Mouse (Mus musculus) CH12.LX (cell line): ENCODE measurements around the gene Mef2a. TPM values are rescaled to one million over a fixed set of nuclear protein-coding genes. Genes with fewer than 3 reads are reported as not detected.
"Not testable (repeated sequence)": the region's sequence is repeated elsewhere in the genome, so short reads cannot be mapped to it uniquely, and the experiment has no call there.

ENCODE experiments used
- DNase-seq: peaks from one replicate; pipeline ENCODE4 v3.0.0-alpha.2; 2013; ENCODE audit errors: extremely low read depth
- H3K27ac ChIP-seq: 2 replicates; pipeline ENCODE4 v1.5.1; 2012; ENCODE audit warnings: low read depth, mild to moderate bottlenecking, control low read depth, moderate library complexity; ENCODE audit not compliant: insufficient read depth
- H3K27me3 ChIP-seq: replicated peaks from 2 replicates; pipeline ENCODE3; 2012; ENCODE audit warnings: inconsistent platforms
- H3K36me3 ChIP-seq, 2 experiments: replicated peaks in 1 of 2; 2 replicates each; pipeline versions ENCODE3 to v1.6.1; 2012; ENCODE audit warnings: inconsistent platforms in 1 of 2, low read length in 1 of 2, mild to moderate bottlenecking in 1 of 2, mixed read lengths in 1 of 2, moderate library complexity in 1 of 2; ENCODE audit not compliant: control insufficient read depth in 1 of 2, insufficient read depth in 1 of 2
- H3K4me1 ChIP-seq, 2 experiments: 2 replicates each; pipeline ENCODE4 v1.6.1; 2012; ENCODE audit warnings: inconsistent platforms in 1 of 2, moderate library complexity in 1 of 2; ENCODE audit not compliant: insufficient read depth in 2 of 2, control insufficient read depth in 1 of 2
- H3K4me2 ChIP-seq: 2 replicates; pipeline ENCODE4 v1.6.1; 2012; ENCODE audit warnings: low read depth, mild to moderate bottlenecking, control low read depth; ENCODE audit not compliant: poor library complexity, insufficient read depth, severe bottlenecking
- H3K4me3 ChIP-seq, 3 experiments: fragments of 150-350 bp in 1 of 3; sonication (generic) in 1 of 3; replicated peaks in 1 of 3; 2 replicates each; pipeline versions ENCODE3 to v1.5.1; 2011 to 2012; ENCODE audit warnings: low read depth in 2 of 3, low read length in 2 of 3, mild to moderate bottlenecking in 2 of 3, moderate library complexity in 2 of 3, control low read depth in 1 of 3, improper control_type of control experiment in 1 of 3, inconsistent platforms in 1 of 3, mixed read lengths in 1 of 3; ENCODE audit not compliant: poor library complexity in 1 of 3
- H3K79me2 ChIP-seq: replicated peaks from 2 replicates; pipeline ENCODE4 v1.6.1; 2012; ENCODE audit warnings: mild to moderate bottlenecking, moderate library complexity; ENCODE audit not compliant: control insufficient read depth, poor library complexity, insufficient read depth, severe bottlenecking; ENCODE audit errors: extremely low read depth
- H3K9ac ChIP-seq: 2 replicates; pipeline ENCODE4 v1.6.1; 2012; ENCODE audit warnings: low read depth, mild to moderate bottlenecking, control low read depth, moderate library complexity; ENCODE audit not compliant: insufficient read depth
- H3K9me3 ChIP-seq: replicated peaks from 2 replicates; pipeline ENCODE3; 2012; ENCODE audit warnings: low read length, inconsistent platforms, mixed read lengths
- BHLHE40 ChIP-seq: IDR thresholded peaks from 2 replicates; pipeline ENCODE4 v1.6.1; 2011; ENCODE audit warnings: mild to moderate bottlenecking, low read depth, low read length, improper control_type of control experiment
- GABPA ChIP-seq: IDR thresholded peaks from 2 replicates; pipeline ENCODE4 v1.6.1; 2012; ENCODE audit warnings: low read depth, low read length, improper control_type of control experiment, inconsistent platforms; ENCODE audit not compliant: insufficient replicate concordance
- JUN ChIP-seq: IDR thresholded peaks from 2 replicates; pipeline ENCODE4 v1.6.1; 2011; ENCODE audit warnings: low read depth, mild to moderate bottlenecking, low read length, improper control_type of control experiment, moderate library complexity; ENCODE audit not compliant: insufficient read depth
- MAZ ChIP-seq: IDR thresholded peaks from 2 replicates; pipeline ENCODE4 v1.6.1; 2012; ENCODE audit warnings: low read depth, mild to moderate bottlenecking, inconsistent platforms, low read length, improper control_type of control experiment, moderate library complexity
- MYC ChIP-seq: IDR thresholded peaks from 2 replicates; pipeline ENCODE4 v1.6.1; 2011; ENCODE audit warnings: low read depth, mild to moderate bottlenecking, improper control_type of control experiment, low read length
- POLR2A ChIP-seq: IDR thresholded peaks from 2 replicates; pipeline ENCODE4 v1.6.1; 2011; ENCODE audit warnings: low read depth, mild to moderate bottlenecking, improper control_type of control experiment, low read length
- POLR2AphosphoS2 ChIP-seq: IDR thresholded peaks from 2 replicates; pipeline ENCODE4 v1.6.1; 2011; ENCODE audit warnings: low read depth, low read length, improper control_type of control experiment
- RAD21 ChIP-seq: IDR thresholded peaks from 2 replicates; pipeline ENCODE4 v1.6.1; 2011; ENCODE audit warnings: low read depth, mild to moderate bottlenecking, low read length, improper control_type of control experiment, moderate library complexity
- RCOR1 ChIP-seq: conservative IDR thresholded peaks from 2 replicates; pipeline ENCODE4 v1.6.1; 2012; ENCODE audit warnings: low read depth, mild to moderate bottlenecking, inconsistent platforms, low read length, improper control_type of control experiment
- SIN3A ChIP-seq: IDR thresholded peaks from 2 replicates; pipeline ENCODE4 v1.6.1; 2012; ENCODE audit warnings: low read length, improper control_type of control experiment, inconsistent platforms
- USF1 ChIP-seq: IDR thresholded peaks from 2 replicates; pipeline ENCODE4 v1.6.1; 2014; ENCODE audit warnings: low read depth, mild to moderate bottlenecking, inconsistent platforms, low read length, improper control_type of control experiment
- USF2 ChIP-seq: conservative IDR thresholded peaks from 2 replicates; pipeline ENCODE4 v1.6.1; 2011; ENCODE audit warnings: low read depth, low read length, improper control_type of control experiment
- ZC3H11A ChIP-seq: IDR thresholded peaks from 2 replicates; pipeline ENCODE4 v1.6.1; 2012; ENCODE audit warnings: low read depth, mild to moderate bottlenecking, inconsistent platforms, low read length, improper control_type of control experiment
- ZNF384 ChIP-seq: IDR thresholded peaks from 2 replicates; pipeline ENCODE4 v1.6.1; 2012; ENCODE audit warnings: low read depth, low read length, improper control_type of control experiment, inconsistent platforms
- dilution Hi-C: fragments of 300-500 bp; cut with MboI; formaldehyde crosslinking; loops from 2 replicates; pipeline ENCODE4 v1.14.3; 2020; ENCODE audit warnings: low sequenced_read_pairs; ENCODE audit not compliant: extremely low pct_unique_long_range_greater_than_20kb, extremely low pct_ligation_motif_present
- in situ Hi-C: fragments of 300-500 bp; cut with MboI; formaldehyde crosslinking; loops from 3 replicates; pipeline ENCODE4 v1.14.3; 2019; ENCODE audit warnings: low sequenced_read_pairs, low pct_ligation_motif_present, low pct_unique_long_range_greater_than_20kb, mixed read lengths
- polyA plus RNA-seq: library from polyadenylated mRNA; unstranded; fragments of >175 nt; gene quantifications from 2 replicates; pipeline ENCODE4 v1.2.1, GENCODE M21; 2012; ENCODE audit warnings: low read depth; ENCODE audit not compliant: insufficient read length
- total RNA-seq, 2 experiments: library from RNA; depleted of rRNA; stranded (reverse); fragments of 300-350 nt in 1 of 2; fragments of >200 nt in 1 of 2; gene quantifications; 2 replicates each; pipeline ENCODE4 v1.2.3; 2012 to 2014

The Mef2a gene
- total and polyA plus RNA-seq, 3 experiments: 40.1 to 100 (median 42.2) TPM

DNA sequence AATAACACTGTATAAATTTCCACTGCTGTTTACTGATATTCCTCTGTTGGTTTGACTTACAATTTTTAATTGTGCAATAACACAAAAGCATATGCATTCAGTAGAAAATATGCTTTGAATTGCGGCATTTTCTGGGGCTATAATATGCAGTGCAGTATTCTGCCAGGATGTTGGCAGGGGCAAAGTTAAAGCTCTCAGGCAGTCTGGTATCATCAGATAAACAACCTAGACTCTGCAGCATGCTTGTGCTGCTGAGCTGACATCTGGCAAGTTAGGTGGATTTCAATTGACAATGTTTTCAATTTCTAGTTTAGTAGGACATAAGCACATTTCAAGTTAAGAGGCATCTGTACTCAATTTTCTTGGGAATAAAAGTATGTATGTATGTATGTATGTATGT lies 81.3 kb downstream of the Mef2a start:
- H3K36me3 ChIP-seq: peaks cover 16 to 66% of the 10 kb centered on the region in 2 experiments
- DNase-seq: no peak

DNA sequence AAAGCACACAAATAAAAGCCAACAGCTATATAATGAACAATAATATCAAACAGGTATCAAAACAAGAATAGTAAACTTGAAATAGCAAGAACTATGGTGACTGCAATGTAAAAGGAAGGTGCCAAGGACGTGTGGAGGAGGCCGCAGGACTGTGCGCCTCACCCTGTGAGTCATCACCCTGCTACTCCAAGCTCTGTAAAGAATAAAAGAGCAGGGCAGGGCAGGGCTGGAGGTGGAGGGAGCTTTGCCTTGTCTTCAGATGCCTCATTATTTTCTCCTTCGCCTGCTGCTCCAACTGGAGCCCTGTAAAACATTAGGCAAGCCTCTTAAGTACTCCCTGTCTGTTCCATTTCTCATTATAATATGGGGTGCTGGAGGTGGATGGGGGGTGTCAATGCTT lies 85.2 kb downstream of the Mef2a start:
- peaks cover 36% of the 10 kb centered on the region for H3K79me2 ChIP-seq
- no peaks in the 10 kb centered on the region for H3K27me3 ChIP-seq
- H3K36me3 ChIP-seq: peaks cover 26 to 66% of the 10 kb centered on the region in 2 experiments
- H3K27ac ChIP-seq: no peak overlapping the region
- H3K9me3 ChIP-seq: no peaks in the 10 kb centered on the region
- DNase-seq: no peak
- H3K4me1 ChIP-seq: no peaks in the 10 kb centered on the region
- TF ChIP-seq BHLHE40: no peak
- no peak for TF ChIP-seq POLR2AphosphoS2
- no peak for TF ChIP-seq MAZ
- no peak for TF ChIP-seq USF1
- no peak for TF ChIP-seq POLR2A
- TF ChIP-seq USF2: no peak
- no peak for TF ChIP-seq RAD21
- no peak for TF ChIP-seq JUN
- no peak overlapping the region for H3K4me2 ChIP-seq
- dilution Hi-C loops: no loop called here
- in situ Hi-C loops: no loop called here
- no peak overlapping the region for H3K4me3 ChIP-seq
- H3K9ac ChIP-seq: no peak overlapping the region

More for the DNA sequence above, 81.3 kb downstream of the Mef2a start:
- no peak overlapping the region for H3K4me3 ChIP-seq
- H3K9ac ChIP-seq: no peak overlapping the region
- H3K27ac ChIP-seq: no peak overlapping the region
- H3K79me2 ChIP-seq: peaks cover 35% of the 10 kb centered on the region
- no peak overlapping the region for H3K4me2 ChIP-seq
- H3K4me1 ChIP-seq: no peaks in the 10 kb centered on the region
- dilution Hi-C loops (no loop called here), in situ Hi-C loops (no loop called here)
- H3K27me3 ChIP-seq: no peaks in the 10 kb centered on the region
- no peaks in the 10 kb centered on the region for H3K9me3 ChIP-seq
- no peak for TF ChIP-seq SIN3A

- Histone ChIP-seq H3K4me1 (no peaks in the 10 kb centered on the region), H3K27ac (no peak overlapping the region), H3K4me2 (no peak overlapping the region), H3K9me3 (no peaks in the 10 kb centered on the region), H3K27me3 (no peaks in the 10 kb centered on the region), H3K4me3 (no peak overlapping the region), H3K9ac (no peak overlapping the region), H3K79me2 (peaks cover 20% of the 10 kb centered on the region)
- dilution Hi-C loops: no loop called here
- DNase-seq: no peak
- in situ Hi-C loops: no loop called here
- no peak for TF ChIP-seq GABPA
- TF ChIP-seq ZNF384: no peak
- TF ChIP-seq RCOR1: no peak
- no peak for TF ChIP-seq BHLHE40
- TF ChIP-seq MYC: no peak
- no peak for TF ChIP-seq ZC3H11A
- no peak for TF ChIP-seq POLR2AphosphoS2
- TF ChIP-seq USF1: no peak
- TF ChIP-seq, all 38 proteins: peak for 0
- H3K36me3 ChIP-seq: peaks cover 21 to 59% of the 10 kb centered on the region in 2 experiments
Observed at GRCm38 (mm10) chr7:67283581-67283980, 89.1 kb downstream of the Mef2a start.

- peaks cover 16 to 60% of the 10 kb centered on the region in 2 experiments for H3K36me3 ChIP-seq
- in situ Hi-C loops, H3K79me2 ChIP-seq, H3K9me3 ChIP-seq, H3K27me3 ChIP-seq, H3K4me1 ChIP-seq, DNase-seq, H3K9ac ChIP-seq, H3K4me2 ChIP-seq, H3K4me3 ChIP-seq, dilution Hi-C loops, H3K27ac ChIP-seq: not testable (repeated sequence)
Observed at GRCm38 (mm10) chr7:67270447-67270846, 102.2 kb downstream of the Mef2a start.
